Mouse (Mus musculus) midbrain, embryonic 14.5 days (tissue): ENCODE results near the gene Olfr597. TPM values are rescaled to one million over a fixed set of nuclear protein-coding genes. Genes with fewer than 3 reads are reported as not detected.
"Not testable (repeated sequence)": the region's sequence is repeated elsewhere in the genome, so short reads cannot be mapped to it uniquely, and the experiment has no call there.

Source experiments
- ATAC-seq: fragments of 200-750 bp; cut with Nextera tagmentation; 2 replicates; pipeline ENCODE4 v1.8.0; 2017; ENCODE audit warnings: moderate number of reproducible peaks, moderate library complexity; ENCODE audit not compliant: low FRiP score, low TSS enrichment
- DNase-seq: peaks from one replicate; pipeline ENCODE4 v3.0.0-alpha.2; 2015
- H3K27ac ChIP-seq: fragments of 300-500 bp; sonication (generic); replicated peaks from 2 replicates; pipeline ENCODE4 v1.5.1; 2014; ENCODE audit warnings: mild to moderate bottlenecking, low read depth, low read length, moderate library complexity
- H3K27me3 ChIP-seq: fragments of 300-500 bp; sonication (generic); 2 replicates; pipeline ENCODE4 v1.6.1; 2014; ENCODE audit warnings: low read length, control low read depth, mixed read lengths; ENCODE audit not compliant: control insufficient read depth, insufficient read depth
- H3K36me3 ChIP-seq: fragments of 300-500 bp; sonication (generic); 2 replicates; pipeline ENCODE4 v1.6.1; 2014; ENCODE audit warnings: low read length, control low read depth; ENCODE audit not compliant: control insufficient read depth, insufficient read depth
- H3K4me1 ChIP-seq: fragments of 300-500 bp; sonication (generic); 2 replicates; pipeline ENCODE4 v1.6.1; 2014; ENCODE audit warnings: mild to moderate bottlenecking, antibody characterized with exemption, low read length, control low read depth; ENCODE audit not compliant: control insufficient read depth, insufficient read depth
- H3K4me2 ChIP-seq: fragments of 300-500 bp; sonication (generic); 2 replicates; pipeline ENCODE4 v1.6.1; 2014; ENCODE audit warnings: mild to moderate bottlenecking, low read length, moderate library complexity
- H3K4me3 ChIP-seq: fragments of 300-500 bp; sonication (generic); replicated peaks from 2 replicates; pipeline ENCODE4 v1.5.1; 2014; ENCODE audit warnings: low read depth, low read length
- H3K9ac ChIP-seq: fragments of 300-500 bp; sonication (generic); replicated peaks from 2 replicates; pipeline ENCODE4 v1.6.1; 2014; ENCODE audit warnings: mild to moderate bottlenecking, low read length, moderate library complexity
- H3K9me3 ChIP-seq: fragments of 300-500 bp; sonication (generic); 2 replicates; pipeline ENCODE4 v1.6.1; 2016; ENCODE audit warnings: low read length, control low read depth, mixed read lengths; ENCODE audit not compliant: control insufficient read depth
- WGBS: fragments of 180-500 bp; shearing (Covaris S2); extraction: QIAGEN DNeasy Blood & Tissue Kit; methylation state at CpG from one replicate; pipeline ENCODE4 v1.1.7; 2014; 5-methylcytosine and 5-hydroxymethylcytosine counted together
- microRNA-seq: library from miRNA; unstranded; fragments of <30 nt; microRNA quantifications from one replicate; pipeline ENCODE4, GENCODE M21; 2016
- polyA plus RNA-seq: library from polyadenylated mRNA; unstranded; fragments of >200 nt; fragmentation: Nextera tagmentation; extraction: Ambion mirVana; gene quantifications from 2 replicates; pipeline ENCODE4 v1.2.1, GENCODE M21; 2014

Gene Olfr597
- not detected in 2 replicates for polyA plus RNA-seq

DNA sequence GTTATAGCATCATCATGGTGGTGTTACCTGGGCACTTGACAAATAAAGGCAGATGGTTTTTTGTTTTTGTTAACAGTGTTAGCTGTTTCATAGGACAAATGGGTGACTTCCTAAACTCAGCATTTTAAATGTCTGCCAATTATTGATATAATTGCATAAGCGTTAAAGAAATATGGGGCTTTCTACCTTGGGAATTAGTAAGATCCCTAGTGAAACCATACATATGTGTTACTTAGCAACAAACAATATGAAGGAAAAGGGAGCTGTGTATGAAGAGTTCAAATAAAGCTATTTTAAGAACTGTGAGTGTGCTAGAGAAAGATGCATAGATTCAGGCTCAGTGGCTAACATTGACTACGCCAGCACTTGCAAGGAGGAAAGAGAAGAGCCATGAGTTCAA lies at the start of gene Olfr597:
TSS of gene Olfr597 (plus strand) at position 301 of the 400 bp plus-strand sequence.
- 98% methylated on average over 2 of the region's 2 CpGs for WGBS
- not testable (repeated sequence) for H3K27ac ChIP-seq, H3K9ac ChIP-seq, ATAC-seq, H3K27me3 ChIP-seq, H3K9me3 ChIP-seq, H3K4me1 ChIP-seq, H3K4me3 ChIP-seq, H3K36me3 ChIP-seq, H3K4me2 ChIP-seq, DNase-seq

GRCm38 (mm10) chr7:103305348-103305747 lies 10.8 kb upstream of the Olfr597 start, which contains the start of gene Olfr596:
TSS of gene Olfr596 (plus strand) at chr7:103305648.
- not testable (repeated sequence) for H3K4me2 ChIP-seq, H3K4me1 ChIP-seq, H3K27me3 ChIP-seq, H3K9ac ChIP-seq, DNase-seq, H3K9me3 ChIP-seq, ATAC-seq, H3K4me3 ChIP-seq, H3K36me3 ChIP-seq, H3K27ac ChIP-seq
- 74% methylated on average over 2 of the region's 2 CpGs for WGBS

- no peak within 1 kb of the TSS for H3K4me2 ChIP-seq
- H3K36me3 ChIP-seq = no peaks in the 10 kb centered on the region
- ATAC-seq (no peak), DNase-seq (no peak)
- no peaks in the 10 kb centered on the region for H3K9me3 ChIP-seq
- H3K27me3 ChIP-seq = no peaks in the 10 kb centered on the region
- no peak within 1 kb of the TSS for H3K4me3 ChIP-seq
- no peaks in the 10 kb centered on the region for H3K4me1 ChIP-seq
- H3K9ac ChIP-seq = no peak within 1 kb of the TSS
- H3K27ac ChIP-seq = no peak within 1 kb of the TSS
Measured at GRCm38 (mm10) chr7:103323268-103323667, 7.2 kb downstream of the Olfr597 start, which contains the start of gene Olfr598. TSS of gene Olfr598 (plus strand) at chr7:103323568.

- Histone ChIP-seq H3K36me3 (no peaks in the 10 kb centered on the region), H3K4me3 (no peak within 1 kb of the TSS), H3K9me3 (no peaks in the 10 kb centered on the region), H3K27ac (no peak within 1 kb of the TSS), H3K4me2 (no peak within 1 kb of the TSS), H3K4me1 (no peaks in the 10 kb centered on the region), H3K27me3 (no peaks in the 10 kb centered on the region), H3K9ac (no peak within 1 kb of the TSS)
- DNase-seq = no peak
- 87% methylated on average over 1 of the region's 1 CpGs for WGBS
- ATAC-seq = no peak
Measured at GRCm38 (mm10) chr7:103335617-103336016, 19.5 kb downstream of the Olfr597 start, which contains the start of gene Olfr599. TSS of gene Olfr599 (plus strand) at chr7:103335917.

DNA sequence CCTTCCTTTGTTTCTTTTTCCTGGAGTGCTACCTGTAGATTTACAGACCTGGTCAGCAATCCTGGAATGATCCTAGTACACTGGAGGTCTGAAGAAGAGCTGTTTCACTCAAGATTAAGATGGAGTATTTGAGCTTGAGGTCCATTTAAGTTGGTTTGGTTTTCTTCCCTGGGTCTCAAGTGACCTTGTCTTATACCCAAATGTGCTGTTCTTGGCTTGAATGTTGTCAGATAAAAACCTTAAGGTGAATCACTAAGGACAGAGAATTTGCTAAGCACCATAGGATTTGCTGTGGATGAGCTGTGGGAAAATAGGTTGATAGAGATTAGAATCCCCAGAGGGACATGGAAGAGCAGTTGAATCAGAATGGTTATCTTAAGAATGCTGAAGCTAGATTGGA lies 33.5 kb downstream of the Olfr597 start, which contains the start of gene Olfr600:
TSS of gene Olfr600 (minus strand) at position 101 of the 400 bp plus-strand sequence.
- Histone ChIP-seq H3K9ac (no peak within 1 kb of the TSS), H3K9me3 (no peaks in the 10 kb centered on the region), H3K4me2 (no peak within 1 kb of the TSS), H3K27me3 (no peaks in the 10 kb centered on the region), H3K36me3 (no peaks in the 10 kb centered on the region), H3K4me1 (no peaks in the 10 kb centered on the region), H3K4me3 (no peak within 1 kb of the TSS), H3K27ac (no peak within 1 kb of the TSS)
- ATAC-seq (no peak), DNase-seq (no peak)

- Histone ChIP-seq H3K36me3 (no peaks in the 10 kb centered on the region), H3K27ac (no peak within 1 kb of the TSS), H3K9ac (no peak within 1 kb of the TSS), H3K27me3 (no peaks in the 10 kb centered on the region), H3K4me3 (no peak within 1 kb of the TSS), H3K9me3 (no peaks in the 10 kb centered on the region), H3K4me1 (no peaks in the 10 kb centered on the region), H3K4me2 (no peak within 1 kb of the TSS)
- no peak for DNase-seq
- ATAC-seq = no peak
- WGBS = 98% methylated on average over 1 of the region's 1 CpGs
Measured at GRCm38 (mm10) chr7:103362555-103362954, 46.4 kb downstream of the Olfr597 start, which contains the start of gene Olfr601. TSS of gene Olfr601 (minus strand) at chr7:103362655.

Small RNAs within 50 kb of the gene (microRNA-seq; reads per million reads assigned to microRNA genes)
- not detected for gene Gm23550

Other genes starting within 250 kb of the Olfr597 start
- gene Olfr584, start 234.4 kb upstream of the Olfr597 start, polyA plus RNA-seq = not detected in 2 replicates
- gene Olfr585, start 218.6 kb upstream of the Olfr597 start, polyA plus RNA-seq = not detected in 2 replicates
- not detected in 2 replicates for gene Olfr586, start 190.7 kb upstream of the Olfr597 start, polyA plus RNA-seq
- gene Olfr588-ps1, start 175.4 kb upstream of the Olfr597 start, polyA plus RNA-seq = not detected in 2 replicates
- not detected in 2 replicates for gene Olfr589, start 160.0 kb upstream of the Olfr597 start, polyA plus RNA-seq
- not detected in 2 replicates for gene Olfr591, start 138.0 kb upstream of the Olfr597 start, polyA plus RNA-seq
- gene Olfr592, start 131.5 kb upstream of the Olfr597 start, polyA plus RNA-seq = not detected in 2 replicates
- gene Olfr593, start 104.5 kb upstream of the Olfr597 start, polyA plus RNA-seq = not detected in 2 replicates
- gene Olfr594, start 99.3 kb upstream of the Olfr597 start, polyA plus RNA-seq = not detected in 2 replicates
- gene Usp17ld, start 63.8 kb upstream of the Olfr597 start, polyA plus RNA-seq = not detected in 2 replicates
- gene Olfr596, start 10.7 kb upstream of the Olfr597 start, polyA plus RNA-seq = not detected in 2 replicates
- gene Olfr598, start 7.3 kb downstream of the Olfr597 start, polyA plus RNA-seq = not detected in 2 replicates
- not detected in 2 replicates for gene Olfr599, start 19.6 kb downstream of the Olfr597 start, polyA plus RNA-seq
- gene Olfr600, start 33.4 kb downstream of the Olfr597 start, polyA plus RNA-seq = not detected in 2 replicates
- gene Olfr601, start 46.3 kb downstream of the Olfr597 start, polyA plus RNA-seq = not detected in 2 replicates
- not detected in 2 replicates for gene Olfr603, start 69.9 kb downstream of the Olfr597 start, polyA plus RNA-seq
- not detected in 2 replicates for gene Usp17lc, start 98.8 kb downstream of the Olfr597 start, polyA plus RNA-seq
- not detected in 2 replicates for gene Olfr605, start 129.1 kb downstream of the Olfr597 start, polyA plus RNA-seq
- not detected in 2 replicates for gene Olfr606, start 132.7 kb downstream of the Olfr597 start, polyA plus RNA-seq
- not detected in 2 replicates for gene Olfr607, start 147.8 kb downstream of the Olfr597 start, polyA plus RNA-seq
- not detected in 2 replicates for gene Olfr608, start 153.6 kb downstream of the Olfr597 start, polyA plus RNA-seq
- not detected in 2 replicates for gene Olfr609, start 181.7 kb downstream of the Olfr597 start, polyA plus RNA-seq
- gene Olfr610, start 195.8 kb downstream of the Olfr597 start, polyA plus RNA-seq = not detected in 2 replicates
- gene Olfr611, start 204.5 kb downstream of the Olfr597 start, polyA plus RNA-seq = not detected in 2 replicates
- not detected in 2 replicates for gene Olfr612, start 226.4 kb downstream of the Olfr597 start, polyA plus RNA-seq
- not detected in 2 replicates for gene Olfr613, start 231.8 kb downstream of the Olfr597 start, polyA plus RNA-seq
- gene Olfr615, start 239.8 kb downstream of the Olfr597 start, polyA plus RNA-seq = not detected in 2 replicates